Mouse (Mus musculus) embryonic facial prominence, embryonic 14.5 days (tissue): Measurements from ENCODE around the gene Casp8. TPM values are rescaled to one million over a fixed set of nuclear protein-coding genes. Genes with fewer than 3 reads are reported as not detected.
"Not testable (repeated sequence)": the region's sequence is repeated elsewhere in the genome, so short reads cannot be mapped to it uniquely, and the experiment has no call there.

Experiments used
- ATAC-seq: fragments of 200-750 bp; cut with Nextera tagmentation; 2 replicates; pipeline ENCODE4 v1.8.0; 2017; ENCODE audit warnings: low read depth, moderate number of reproducible peaks, moderate TSS enrichment
- DNase-seq: peaks from one replicate; pipeline ENCODE4 v3.0.0-alpha.2; 2015; ENCODE audit warnings: low spot score
- H3K27ac ChIP-seq: fragments of 300-500 bp; sonication (generic); replicated peaks from 2 replicates; pipeline ENCODE4 v1.5.1; 2014; ENCODE audit warnings: low read depth, mild to moderate bottlenecking, low read length, moderate library complexity
- H3K27me3 ChIP-seq: fragments of 300-500 bp; sonication (generic); replicated peaks from 2 replicates; pipeline ENCODE4 v1.6.1; 2014; ENCODE audit warnings: low read length; ENCODE audit not compliant: control insufficient read depth, insufficient read depth
- H3K36me3 ChIP-seq: fragments of 300-500 bp; sonication (generic); 2 replicates; pipeline ENCODE4 v1.6.1; 2014; ENCODE audit warnings: low read length, mixed read lengths; ENCODE audit not compliant: control insufficient read depth, insufficient read depth
- H3K4me1 ChIP-seq: fragments of 300-500 bp; sonication (generic); 2 replicates; pipeline ENCODE4 v1.6.1; 2014; ENCODE audit warnings: antibody characterized with exemption, low read length; ENCODE audit not compliant: control insufficient read depth, insufficient read depth
- H3K4me2 ChIP-seq: fragments of 300-500 bp; sonication (generic); 2 replicates; pipeline ENCODE4 v1.6.1; 2014; ENCODE audit warnings: low read depth, mild to moderate bottlenecking, low read length, moderate library complexity, mixed read lengths
- H3K4me3 ChIP-seq: fragments of 300-500 bp; sonication (generic); 2 replicates; pipeline ENCODE4 v1.5.1; 2014; ENCODE audit warnings: low read depth, mild to moderate bottlenecking, low read length
- H3K9ac ChIP-seq: fragments of 300-500 bp; sonication (generic); 2 replicates; pipeline ENCODE4 v1.6.1; 2014; ENCODE audit warnings: low read depth, mild to moderate bottlenecking, low read length, moderate library complexity, mixed read lengths
- H3K9me3 ChIP-seq: fragments of 300-500 bp; sonication (generic); 2 replicates; pipeline ENCODE4 v1.6.1; 2016; ENCODE audit warnings: low read length; ENCODE audit not compliant: control insufficient read depth
- WGBS: fragments of 180-500 bp; shearing (Covaris S2); extraction: QIAGEN DNeasy Blood & Tissue Kit; methylation state at CpG from one replicate; pipeline ENCODE4 v1.1.7; 2014; 5-methylcytosine and 5-hydroxymethylcytosine counted together
- polyA plus RNA-seq: library from polyadenylated mRNA; unstranded; fragments of >200 nt; fragmentation: Nextera tagmentation; extraction: Ambion mirVana; gene quantifications from 2 replicates; pipeline ENCODE4 v1.2.1, GENCODE M21; 2014

Gene Casp8
- polyA plus RNA-seq, 1 experiment from 2014 or later: 23.3 TPM

DNA sequence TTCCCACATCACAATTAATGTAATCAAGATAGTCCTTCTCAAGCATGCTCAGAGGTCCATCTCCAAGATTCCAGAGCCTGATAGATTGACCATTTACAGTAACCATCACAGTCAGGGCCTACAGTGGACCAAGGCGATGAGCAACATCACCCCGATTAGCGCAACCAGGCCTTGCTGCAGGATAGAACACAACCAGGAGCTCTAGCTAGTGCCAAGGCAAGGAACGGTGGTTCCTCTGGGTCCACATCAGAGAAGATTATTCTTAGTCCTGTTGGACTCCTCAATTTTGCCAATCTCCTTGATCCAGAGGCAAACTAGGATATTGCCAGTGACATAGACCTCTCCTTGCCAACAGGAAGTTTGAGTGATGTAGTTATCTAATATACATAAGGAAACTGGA lies 6.8 kb upstream of the Casp8 start:
- no peak overlapping the region for H3K4me2 ChIP-seq
- no peaks in the 10 kb centered on the region for H3K9me3 ChIP-seq
- no peak for ATAC-seq
- H3K27ac ChIP-seq: no peak overlapping the region
- H3K4me3 ChIP-seq: no peak overlapping the region
- H3K4me1 ChIP-seq: no peaks in the 10 kb centered on the region
- no peaks in the 10 kb centered on the region for H3K27me3 ChIP-seq
- no peaks in the 10 kb centered on the region for H3K36me3 ChIP-seq
- WGBS: 94% methylated on average over 4 of the region's 4 CpGs
- DNase-seq: no peak
- H3K9ac ChIP-seq: no peak overlapping the region

DNA sequence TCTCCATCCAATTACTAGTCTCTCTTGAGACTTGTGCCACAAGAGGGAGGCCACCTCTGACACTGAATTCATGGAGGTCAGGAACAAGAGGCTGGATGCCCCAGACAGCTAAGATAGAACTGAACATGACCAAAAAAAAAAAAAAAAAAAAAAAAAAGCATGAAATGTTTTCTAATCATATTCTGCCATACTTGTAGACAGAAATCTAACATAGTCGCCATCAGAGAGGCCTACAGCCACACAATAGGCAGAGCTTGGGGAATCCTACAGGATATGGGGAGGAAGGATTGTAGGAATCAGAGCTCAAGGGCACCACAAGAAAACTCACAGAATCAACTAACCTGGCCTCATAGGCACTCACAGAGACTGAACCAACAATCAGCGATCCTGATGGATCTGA lies 469 bp upstream of the Casp8 start:
- ATAC-seq: no peak
- Histone ChIP-seq H3K9me3 (0 out of 2 replicates have a peak, but pooled peaks cover 4% of the 10 kb centered on the region), H3K4me2 (peak overlapping the region; percentile 87), H3K4me1 (peaks cover 11% of the 10 kb centered on the region), H3K36me3 (peaks cover 3% of the 10 kb centered on the region; the same call in 1 of the 2 replicates), H3K27ac (peak overlapping the region; percentile 84; the same call in 1 of the 2 replicates), H3K9ac (0 out of 2 replicates have a peak overlapping the region, but pooled peaks have one; percentile 86), H3K27me3 (no peaks in the 10 kb centered on the region), H3K4me3 (0 out of 2 replicates have a peak overlapping the region, but pooled peaks have one; percentile 68)
- WGBS: 45% methylated on average over 2 of the region's 2 CpGs
- no peak for DNase-seq

DNA sequence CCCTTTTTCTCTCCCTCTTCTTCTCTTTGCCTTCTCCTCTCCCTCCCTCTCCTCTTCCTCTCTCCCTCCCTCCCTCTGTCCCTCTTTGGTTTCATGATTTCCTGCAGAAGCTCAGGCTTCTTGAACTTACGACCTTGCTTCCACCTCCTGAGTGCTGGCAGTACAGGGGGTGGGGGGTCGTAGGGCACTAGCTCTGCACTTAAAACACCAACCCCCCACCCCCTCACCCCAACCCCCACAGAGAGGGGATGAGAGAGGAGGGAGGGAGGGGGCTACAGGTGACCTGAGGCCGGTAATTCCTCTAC lies 837 bp downstream of the Casp8 start:
- Histone ChIP-seq H3K9ac (peak overlapping the region; percentile 86), H3K9me3 (0 out of 2 replicates have a peak, but pooled peaks cover 4% of the 10 kb centered on the region), H3K27me3 (no peaks in the 10 kb centered on the region), H3K27ac (peak overlapping the region; percentile 84; the same call in 1 of the 2 replicates), H3K4me1 (peaks cover 11% of the 10 kb centered on the region), H3K36me3 (peaks cover 7% of the 10 kb centered on the region; the same call in 1 of the 2 replicates), H3K4me2 (peak overlapping the region; percentile 87), H3K4me3 (peak overlapping the region; percentile 68)
- 1% methylated on average over 3 of the region's 3 CpGs for WGBS
- ATAC-seq (no peak), DNase-seq (no peak)

DNA sequence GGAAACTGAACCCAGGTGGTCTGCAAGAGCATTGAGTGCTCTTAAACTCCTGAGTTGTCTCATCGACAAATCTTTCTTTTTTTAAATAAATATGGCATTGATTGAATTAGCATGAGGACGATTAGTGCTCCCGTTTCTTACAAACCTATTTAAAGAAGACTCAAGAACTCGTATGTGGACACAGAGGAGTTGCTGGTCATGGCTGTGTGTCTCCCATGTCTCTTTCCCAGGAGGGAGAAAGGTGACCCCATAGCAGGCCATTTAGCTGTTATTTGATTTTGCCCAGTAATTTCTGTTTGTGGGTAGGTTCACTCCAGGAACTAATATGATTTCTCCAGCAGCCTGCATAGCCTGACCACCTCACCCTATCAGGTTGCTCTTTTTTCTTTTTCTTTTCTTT lies 1.7 kb downstream of the Casp8 start:
- H3K9me3 ChIP-seq: 0 out of 2 replicates have a peak, but pooled peaks cover 4% of the 10 kb centered on the region
- WGBS: 48% methylated on average over 4 of the region's 4 CpGs
- no peaks in the 10 kb centered on the region for H3K27me3 ChIP-seq
- no peak overlapping the region for H3K27ac ChIP-seq
- no peak for ATAC-seq
- H3K4me1 ChIP-seq: peaks cover 11% of the 10 kb centered on the region
- H3K9ac ChIP-seq: no peak overlapping the region
- no peak overlapping the region; the same call in 1 of the 2 replicates for H3K4me3 ChIP-seq
- H3K36me3 ChIP-seq: peaks cover 7% of the 10 kb centered on the region; the same call in 1 of the 2 replicates
- DNase-seq: no peak
- peak overlapping the region; percentile 26 for H3K4me2 ChIP-seq

DNA sequence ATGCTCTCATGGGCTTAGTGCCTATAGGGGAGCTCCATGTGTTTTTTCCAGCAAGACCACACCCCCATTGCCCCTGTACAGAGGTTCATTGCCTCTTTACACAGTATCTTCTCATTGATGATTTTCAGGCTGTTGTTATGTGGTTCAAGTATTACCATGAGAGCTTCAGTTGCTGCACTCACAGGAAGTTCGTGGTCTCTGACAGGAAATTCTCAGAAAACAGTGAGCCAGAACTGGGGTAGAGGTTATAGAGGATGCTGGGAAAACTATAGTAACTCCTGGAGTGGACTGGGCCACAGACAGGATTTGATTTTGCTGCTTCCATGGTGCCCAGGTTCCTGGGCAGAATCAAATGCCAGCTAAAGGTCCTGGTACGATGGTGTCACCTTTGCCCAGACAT lies 2.2 kb downstream of the Casp8 start:
- Histone ChIP-seq H3K9me3 (0 out of 2 replicates have a peak, but pooled peaks cover 4% of the 10 kb centered on the region), H3K9ac (no peak overlapping the region), H3K27ac (no peak overlapping the region), H3K4me2 (0 out of 2 replicates have a peak overlapping the region, but pooled peaks have one; percentile 26), H3K4me1 (peaks cover 11% of the 10 kb centered on the region), H3K4me3 (no peak overlapping the region), H3K36me3 (peaks cover 7% of the 10 kb centered on the region; the same call in 1 of the 2 replicates), H3K27me3 (no peaks in the 10 kb centered on the region)
- WGBS: 75% methylated on average over 2 of the region's 2 CpGs
- ATAC-seq: no peak
- DNase-seq: no peak

DNA sequence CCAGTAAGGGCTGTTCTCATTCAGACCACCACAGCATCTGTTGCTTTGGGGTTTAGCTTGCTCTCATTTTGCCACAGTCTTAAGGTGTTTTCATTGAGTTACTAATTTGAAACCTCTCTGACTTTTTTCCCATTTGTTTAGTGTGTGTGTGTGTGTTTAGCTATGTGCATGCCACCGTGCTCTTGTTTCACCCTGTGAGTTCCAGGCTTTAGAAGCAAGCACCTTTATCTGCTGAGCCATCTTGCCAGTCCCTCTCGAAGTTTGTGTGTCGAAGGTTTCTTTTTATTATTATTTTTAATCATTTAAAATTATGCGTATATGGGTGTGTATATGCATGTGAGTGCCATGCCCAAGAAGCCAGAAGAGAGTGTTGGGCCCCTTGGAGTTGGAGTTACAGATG lies 3.7 kb downstream of the Casp8 start:
- Histone ChIP-seq H3K9ac (no peak overlapping the region), H3K27ac (no peak overlapping the region), H3K4me1 (peaks cover 11% of the 10 kb centered on the region), H3K36me3 (peaks cover 7% of the 10 kb centered on the region; the same call in 1 of the 2 replicates), H3K4me3 (no peak overlapping the region), H3K9me3 (0 out of 2 replicates have a peak, but pooled peaks cover 4% of the 10 kb centered on the region), H3K27me3 (no peaks in the 10 kb centered on the region), H3K4me2 (no peak overlapping the region)
- no peak for DNase-seq
- no peak for ATAC-seq
- 93% methylated on average over 4 of the region's 4 CpGs for WGBS

DNA sequence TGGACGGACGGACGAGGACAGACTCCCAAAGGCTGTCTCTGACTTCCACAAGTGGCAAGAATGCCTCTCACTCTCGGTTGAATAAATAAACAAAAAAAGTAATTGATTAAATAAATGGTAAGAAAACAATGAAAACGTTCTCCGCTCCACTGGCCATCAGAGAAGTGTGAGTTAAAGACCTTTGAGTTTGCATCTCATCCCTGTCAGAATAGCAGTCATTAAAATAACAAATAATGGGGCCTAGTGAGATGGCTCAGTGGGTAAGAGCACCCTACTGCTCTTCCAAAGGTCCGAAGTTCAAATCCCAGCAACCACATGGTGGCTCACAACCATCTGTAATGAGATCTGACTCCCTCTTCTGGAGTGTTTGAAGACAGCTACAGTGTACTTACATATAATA lies 5.5 kb downstream of the Casp8 start:
- not testable (repeated sequence) for DNase-seq
- 82% methylated on average over 7 of the region's 7 CpGs for WGBS

DNA sequence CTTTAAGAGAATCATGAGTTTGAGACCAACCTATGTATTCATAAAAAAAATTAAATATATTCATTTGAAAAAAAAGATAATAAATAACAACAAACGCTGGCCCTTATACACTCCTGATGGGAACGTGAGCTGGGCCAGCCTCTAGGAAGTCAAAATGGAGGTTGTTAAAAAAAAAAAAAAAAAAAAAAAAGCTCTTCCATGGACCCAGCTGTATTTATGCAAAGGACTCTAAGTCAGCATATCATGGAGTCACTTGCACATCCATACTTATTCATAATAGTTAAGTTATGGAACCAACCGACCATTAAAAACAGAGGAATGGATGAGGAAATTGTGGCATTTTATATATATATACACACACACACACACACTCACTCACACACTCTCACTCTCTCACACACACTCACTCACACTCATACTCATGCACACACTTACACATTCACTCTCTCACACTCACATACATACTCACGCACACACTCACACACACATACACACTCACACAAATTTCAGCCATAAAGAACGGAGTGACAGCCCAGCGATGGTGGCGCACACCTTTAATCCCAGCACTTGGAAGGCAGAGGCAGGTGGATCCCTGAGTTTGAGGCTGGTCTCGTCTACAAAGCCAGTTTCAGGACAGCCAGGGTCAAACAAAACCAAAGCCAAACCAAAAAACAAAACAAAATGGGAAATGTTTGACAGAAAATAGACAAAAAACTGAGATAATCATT lies 6.5 kb downstream of the Casp8 start:
- DNase-seq (no peak), ATAC-seq (no peak)
- H3K4me1 ChIP-seq: peaks cover 6% of the 10 kb centered on the region; the same call in 1 of the 2 replicates
- H3K9ac ChIP-seq: no peak overlapping the region
- 93% methylated on average over 8 of the region's 8 CpGs for WGBS
- no peak overlapping the region for H3K4me2 ChIP-seq
- H3K27me3 ChIP-seq: no peaks in the 10 kb centered on the region
- no peak overlapping the region for H3K4me3 ChIP-seq
- H3K36me3 ChIP-seq: peaks cover 7% of the 10 kb centered on the region; the same call in 1 of the 2 replicates
- no peak overlapping the region for H3K27ac ChIP-seq
- 0 out of 2 replicates have a peak, but pooled peaks cover 4% of the 10 kb centered on the region for H3K9me3 ChIP-seq

More for the DNA sequence above, 5.5 kb downstream of the Casp8 start:
- H3K4me3 ChIP-seq, H3K27me3 ChIP-seq, H3K27ac ChIP-seq, H3K9me3 ChIP-seq, H3K9ac ChIP-seq, H3K4me2 ChIP-seq, H3K36me3 ChIP-seq, H3K4me1 ChIP-seq, ATAC-seq: not testable (repeated sequence)
